Mouse (Mus musculus): ENCODE data around the gene Chmp1a.
"Not testable (repeated sequence)": the region's sequence is repeated elsewhere in the genome, so short reads cannot be mapped to it uniquely, and the experiment has no call there.

Chmp1a gene

DNA sequence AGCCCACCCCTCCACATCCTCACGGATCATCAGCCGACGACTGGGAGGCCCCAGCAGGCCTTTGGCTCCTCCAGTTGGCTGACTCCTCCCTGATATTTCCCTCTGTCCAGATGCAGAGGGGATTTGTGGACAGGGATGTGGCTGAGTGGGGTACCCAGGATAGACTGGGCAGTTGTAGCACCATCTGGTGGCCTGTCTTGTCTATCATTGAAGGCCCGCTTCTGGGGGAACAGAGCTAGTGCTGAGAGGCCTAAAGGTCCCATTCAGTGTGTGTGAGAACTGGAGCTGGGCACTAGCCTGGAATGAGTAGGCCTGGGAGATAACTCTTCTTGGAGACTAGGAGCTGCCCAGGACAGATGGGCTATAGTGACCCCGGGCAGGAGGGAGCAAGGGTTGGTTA, 19.2 kb upstream of the Chmp1a start:
- no peak for DNase-seq (ENCODE audit: low spot score)

DNA sequence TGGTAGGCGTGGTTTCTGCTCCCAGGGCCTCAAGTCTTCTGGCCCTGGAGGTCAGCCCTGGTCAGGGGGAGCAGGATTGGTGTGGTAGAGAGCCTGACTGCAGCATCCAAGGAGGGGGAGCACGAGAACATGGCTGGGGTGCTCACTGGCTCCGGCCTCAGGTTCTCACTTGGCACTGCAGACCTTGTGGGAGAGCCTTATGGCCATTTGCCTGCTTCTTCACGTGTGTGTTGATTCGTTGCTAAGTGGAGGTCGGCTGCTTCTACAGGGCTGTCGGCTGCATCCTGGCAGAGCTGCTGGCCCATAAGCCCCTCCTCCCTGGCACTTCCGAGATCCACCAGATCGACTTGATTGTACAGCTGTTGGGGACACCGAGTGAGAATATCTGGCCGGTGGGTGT, 17.8 kb upstream of the Chmp1a start:
- DNase-seq (ENCODE audit: low spot score) = not testable (repeated sequence)

DNA sequence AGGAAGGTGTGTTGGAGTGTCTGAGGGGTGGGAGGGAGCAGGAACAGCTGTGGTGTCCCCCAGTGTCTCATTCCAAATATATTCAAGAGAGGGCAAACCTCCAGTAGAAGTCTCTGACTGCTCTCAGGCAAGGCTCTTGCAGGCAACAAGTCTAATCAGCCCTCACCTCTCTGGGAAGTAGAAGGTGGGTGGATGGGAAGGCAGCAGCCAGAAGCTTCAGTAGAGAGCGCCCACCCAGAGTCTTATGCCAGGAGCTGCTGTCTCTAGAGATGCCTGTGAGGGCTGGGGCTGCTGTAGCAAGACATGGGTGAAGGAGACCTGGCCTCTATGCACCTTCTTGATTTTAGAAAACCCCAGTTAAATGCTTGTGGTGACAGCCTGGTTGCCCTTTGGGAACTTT, 15.9 kb upstream of the Chmp1a start:
- no peak for DNase-seq (ENCODE audit: low spot score)

DNA sequence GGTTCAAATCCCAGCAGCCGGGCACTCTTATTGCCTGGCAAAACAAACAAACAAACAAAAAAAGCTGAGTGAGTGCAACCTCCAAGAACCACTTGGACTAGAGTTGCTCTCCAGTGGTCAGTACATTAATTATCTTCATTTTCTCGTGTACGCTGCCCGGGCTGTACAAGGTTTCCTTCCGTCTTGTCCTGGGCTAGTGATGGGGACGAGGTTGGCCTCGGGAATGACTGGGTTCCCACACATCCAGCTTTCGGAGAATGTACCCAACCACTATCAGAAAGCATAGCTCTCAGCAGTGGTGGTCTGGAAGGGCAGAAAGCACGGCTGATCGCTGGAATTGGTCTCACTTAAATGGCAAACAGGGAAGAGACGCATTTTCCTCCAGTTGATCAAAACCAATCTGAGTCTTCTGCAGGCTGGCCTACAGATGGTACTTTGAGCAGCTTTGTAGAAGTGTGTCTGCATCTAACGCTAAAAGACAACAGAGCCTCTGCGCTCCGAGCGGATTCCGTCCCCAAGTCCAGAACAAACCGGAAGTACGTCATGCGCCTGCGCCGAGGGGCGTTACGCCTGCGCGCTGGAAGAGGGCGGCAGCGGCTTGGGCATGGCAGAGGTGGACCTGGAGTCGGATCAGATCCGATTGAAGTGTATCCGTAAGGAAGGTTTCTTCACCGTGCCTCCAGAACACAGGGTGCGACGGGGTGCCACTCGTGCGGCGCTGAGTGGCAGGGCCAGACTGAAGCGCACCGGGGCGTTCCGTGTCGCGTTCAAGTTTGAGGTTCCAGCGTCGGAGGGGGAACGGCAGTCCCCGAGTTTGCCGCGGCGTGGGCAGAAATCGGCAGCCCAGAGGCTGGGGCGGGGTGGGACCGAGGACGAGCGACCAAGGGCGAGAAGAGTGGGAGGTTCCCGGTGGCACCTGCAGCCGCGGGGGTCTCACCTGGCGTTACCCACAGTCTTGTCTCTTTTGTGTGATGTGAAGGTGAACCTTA, 12.0 kb upstream of the Chmp1a start, which contains the start of gene Cdk10:
Gene Cdk10 (plus strand): TSS at position 565 of the 989 bp plus-strand sequence.
- peak; percentile 89 for DNase-seq (ENCODE audit: low spot score)

DNA sequence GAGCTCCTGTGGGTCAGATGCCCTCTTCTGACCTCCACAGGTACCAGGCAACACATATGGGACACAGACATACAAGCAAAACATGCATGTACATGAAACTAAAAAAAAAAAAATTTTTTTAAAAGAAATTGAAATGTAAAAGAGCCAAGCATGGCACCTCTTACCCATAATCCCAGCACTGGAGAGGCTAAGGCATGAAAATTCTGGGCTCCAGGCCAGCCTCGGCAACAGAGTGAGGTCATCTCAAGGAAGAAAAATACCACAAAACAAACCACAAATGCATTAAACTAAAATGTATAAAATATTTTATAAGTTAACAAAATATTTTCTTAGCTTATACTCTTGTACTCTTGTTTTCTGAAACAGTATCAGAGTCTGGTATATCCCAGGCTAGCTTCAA, 8.4 kb upstream of the Chmp1a start:
- no peak for DNase-seq (ENCODE audit: low spot score)

DNA sequence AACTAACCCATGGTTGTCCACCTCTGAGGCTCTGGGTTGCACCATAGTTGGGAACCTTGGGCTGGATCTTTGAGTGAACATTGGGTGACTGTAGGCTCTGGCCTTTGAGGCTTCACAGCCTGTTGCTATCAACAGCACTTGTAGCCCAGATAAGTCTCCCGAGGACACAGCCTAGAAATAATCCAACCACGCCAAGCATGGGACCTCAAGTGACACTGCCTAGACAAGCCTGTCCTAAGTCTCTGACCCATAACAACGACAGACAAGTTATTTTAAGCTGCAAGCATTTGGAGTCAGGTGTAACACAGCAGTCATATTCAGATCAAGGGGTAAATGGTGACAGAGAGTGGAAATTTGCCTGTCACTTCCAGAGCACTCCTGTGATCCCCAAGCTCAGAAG, 2.9 kb upstream of the Chmp1a start:
- DNase-seq (ENCODE audit: low spot score) = no peak

DNA sequence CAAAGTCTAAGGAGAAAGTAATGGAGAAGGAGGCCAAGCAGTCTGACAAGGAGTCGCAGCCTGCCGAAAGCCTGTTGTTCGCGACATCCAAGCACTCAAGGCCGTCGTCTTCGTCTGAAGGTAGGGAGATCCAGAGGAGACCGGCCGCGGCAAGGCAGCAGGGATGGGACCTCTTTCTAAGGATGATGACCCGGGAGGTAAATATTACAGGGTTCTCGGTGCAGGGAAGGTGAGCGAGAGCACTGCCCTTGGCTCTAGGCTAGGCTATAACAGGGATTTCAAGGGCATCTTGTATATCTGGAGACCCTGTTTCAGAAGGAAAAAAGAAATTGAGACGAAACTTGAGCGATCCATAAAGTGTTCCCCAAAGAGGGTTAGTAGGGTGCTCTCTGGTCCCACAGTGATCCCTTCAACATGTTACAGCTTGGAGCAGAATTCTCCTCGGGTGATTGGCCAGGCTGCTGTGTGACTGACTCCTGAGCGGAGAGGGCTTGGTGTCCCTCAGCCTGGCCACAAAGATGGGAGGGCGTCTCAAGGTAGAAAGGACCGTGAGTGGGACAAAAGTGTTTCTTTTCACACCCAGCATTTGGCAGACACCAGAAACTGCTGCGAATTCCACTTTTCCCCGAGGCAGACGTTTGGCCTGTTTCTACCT, 682 bp upstream of the Chmp1a start:
- no peak for DNase-seq (ENCODE audit: low spot score)

DNA sequence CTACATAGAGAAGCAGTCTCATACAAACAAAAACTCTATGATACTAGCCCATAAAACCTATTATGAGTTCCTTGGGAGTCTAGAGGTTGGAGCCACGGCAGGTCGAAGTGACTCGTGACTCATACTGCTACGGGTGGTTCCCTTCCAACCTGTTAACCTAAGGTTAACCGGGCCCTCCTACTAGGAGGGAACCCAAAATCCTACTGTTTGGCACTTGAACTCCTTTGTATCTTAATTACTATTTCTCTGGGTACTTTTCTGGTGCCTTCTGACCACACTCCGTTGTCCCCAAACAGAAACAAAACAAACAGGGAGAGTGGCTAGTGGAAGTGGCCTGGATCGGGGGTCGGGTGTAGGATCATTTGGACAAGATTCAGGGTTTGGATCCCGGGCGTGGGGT, 687 bp downstream of the Chmp1a start:
- no peak for DNase-seq (ENCODE audit: low spot score)

DNA sequence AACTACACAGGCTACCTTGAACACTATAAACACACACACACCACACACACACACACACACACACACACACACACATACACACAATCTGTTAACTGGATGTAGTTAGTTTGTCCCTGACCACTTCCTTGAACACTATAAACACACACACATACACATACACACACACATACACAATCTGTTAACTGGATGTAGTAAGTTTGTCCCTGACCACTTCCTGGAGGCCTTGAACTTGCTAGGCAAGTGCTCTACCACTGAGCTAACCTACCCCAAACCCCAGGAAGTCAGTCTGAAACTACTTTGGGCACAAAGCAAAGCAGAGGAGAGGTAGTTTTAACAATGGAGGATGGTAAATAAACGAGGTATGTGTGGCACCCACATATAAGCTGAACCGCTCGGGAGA, 9.0 kb downstream of the Chmp1a start:
- no peak for DNase-seq (ENCODE audit: low spot score)

DNA sequence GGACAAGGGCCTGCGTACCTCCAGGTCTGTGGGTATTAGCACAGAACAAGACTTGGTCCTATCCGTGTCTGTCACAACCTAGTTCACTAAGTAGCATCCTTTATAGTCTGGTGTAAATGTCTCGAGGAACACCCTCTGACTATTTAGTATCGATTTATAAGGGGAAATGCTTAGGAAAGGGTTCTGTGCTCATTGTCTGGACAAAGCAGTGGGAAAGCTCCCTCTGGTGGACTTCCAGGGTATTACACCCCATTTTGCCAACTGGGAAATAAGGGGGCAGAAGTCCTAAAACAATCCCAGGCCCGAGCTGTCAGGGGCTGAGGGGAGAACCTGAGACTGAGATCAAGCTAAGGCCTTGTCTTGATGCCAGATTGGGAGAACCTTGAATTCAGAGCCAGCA, 10.3 kb downstream of the Chmp1a start:
- DNase-seq (ENCODE audit: low spot score) = peak; percentile 59

DNA sequence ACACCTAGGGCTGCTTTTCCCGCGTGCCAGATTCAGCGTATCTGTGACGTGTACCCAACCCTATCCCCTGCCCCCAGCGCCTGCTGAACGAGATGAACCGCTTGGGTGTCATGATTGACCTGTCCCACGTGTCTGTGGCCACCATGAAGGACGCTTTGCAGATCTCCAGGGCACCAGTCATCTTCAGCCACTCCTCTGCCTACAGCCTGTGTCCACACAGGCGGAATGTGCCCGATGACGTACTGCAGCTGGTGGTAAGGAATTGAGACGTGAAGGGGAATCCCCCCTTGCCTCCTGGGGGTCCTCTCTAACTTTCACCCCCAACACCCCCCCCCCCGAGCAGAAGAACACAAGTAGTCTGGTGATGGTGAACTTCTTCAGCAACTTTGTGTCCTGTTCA, 12.7 kb downstream of the Chmp1a start:
- no peak for DNase-seq (ENCODE audit: low spot score)

DNA sequence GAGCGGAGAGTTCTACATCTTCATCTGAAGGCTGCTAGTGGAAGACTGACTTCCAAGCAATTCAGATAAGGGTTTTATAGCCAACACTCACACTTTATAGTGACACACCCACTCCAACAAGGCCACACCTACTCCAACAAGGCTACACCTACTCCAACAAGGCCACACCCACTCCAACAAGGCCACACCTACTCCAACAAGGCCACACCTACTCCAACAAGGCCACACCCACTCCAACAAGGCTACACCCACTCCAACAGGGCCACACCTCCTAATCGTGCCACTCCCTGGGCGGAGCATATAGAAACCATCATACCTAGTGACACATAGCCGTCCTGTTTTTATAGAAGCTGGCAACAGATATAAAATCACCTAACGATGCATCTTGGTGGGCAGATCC, 15.5 kb downstream of the Chmp1a start:
- peak; percentile 55 for DNase-seq (ENCODE audit: low spot score)

DNA sequence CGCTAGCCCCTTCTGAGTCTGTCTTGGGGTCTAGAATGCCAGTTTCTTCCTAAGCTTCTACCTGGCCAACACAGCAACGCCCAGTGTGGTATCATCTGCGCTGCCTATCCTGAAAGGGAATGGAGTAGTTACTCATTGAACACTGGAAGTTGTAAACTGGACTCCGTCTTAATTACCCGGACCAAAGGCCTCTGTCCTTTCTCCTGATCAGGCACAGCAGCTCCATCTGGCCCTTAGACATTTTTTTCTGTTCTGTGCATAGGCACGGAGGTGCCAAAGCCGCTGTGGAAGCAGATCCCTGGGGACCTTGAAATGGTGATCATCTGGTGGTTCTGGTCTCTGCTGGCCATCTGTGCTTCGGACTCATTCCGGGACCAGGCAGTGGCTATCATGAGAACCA, 18.8 kb downstream of the Chmp1a start:
- no peak for DNase-seq (ENCODE audit: low spot score)

DNA sequence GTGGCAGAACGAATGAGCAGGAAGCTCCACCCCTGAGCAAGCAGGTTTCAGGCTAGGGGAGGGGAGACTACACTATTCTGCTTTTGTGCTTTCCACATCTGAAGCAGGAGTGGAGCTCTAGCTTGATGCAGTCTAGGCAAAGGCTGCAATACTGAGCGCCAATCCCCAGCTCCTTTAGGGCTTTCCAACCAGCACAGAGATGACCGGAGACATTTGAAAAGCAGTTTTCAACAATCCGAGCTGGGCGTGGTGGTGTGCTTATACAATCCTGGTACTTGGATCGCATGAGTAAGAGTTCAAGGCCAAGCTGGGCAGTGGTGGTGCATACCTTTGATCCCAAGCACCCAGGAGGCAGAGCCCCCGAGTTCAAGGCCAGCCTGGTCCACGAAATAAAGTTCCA, 20.7 kb downstream of the Chmp1a start:
- DNase-seq (ENCODE audit: low spot score) = no peak

DNA sequence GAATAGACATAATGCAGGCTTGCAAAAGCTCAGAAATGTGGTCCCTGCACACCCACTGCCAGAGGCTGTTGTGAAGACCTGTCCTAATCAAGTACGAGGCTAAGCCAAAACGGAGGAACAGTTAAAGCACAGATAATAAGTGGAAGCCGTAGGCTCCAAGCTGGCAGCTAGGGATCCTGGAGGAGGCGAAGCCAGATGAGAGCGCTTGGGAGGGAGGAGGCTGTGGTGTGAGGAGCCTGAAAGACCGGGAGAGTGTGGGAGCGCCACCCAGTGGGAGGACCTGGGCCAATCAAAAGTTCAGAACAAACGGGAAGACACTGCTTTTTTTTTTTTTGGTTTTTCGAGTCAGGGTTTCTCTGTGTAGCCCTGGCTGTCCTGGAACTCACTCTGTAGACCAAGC, 21.9 kb downstream of the Chmp1a start:
- peak; percentile 26 for DNase-seq (ENCODE audit: low spot score)

DNA sequence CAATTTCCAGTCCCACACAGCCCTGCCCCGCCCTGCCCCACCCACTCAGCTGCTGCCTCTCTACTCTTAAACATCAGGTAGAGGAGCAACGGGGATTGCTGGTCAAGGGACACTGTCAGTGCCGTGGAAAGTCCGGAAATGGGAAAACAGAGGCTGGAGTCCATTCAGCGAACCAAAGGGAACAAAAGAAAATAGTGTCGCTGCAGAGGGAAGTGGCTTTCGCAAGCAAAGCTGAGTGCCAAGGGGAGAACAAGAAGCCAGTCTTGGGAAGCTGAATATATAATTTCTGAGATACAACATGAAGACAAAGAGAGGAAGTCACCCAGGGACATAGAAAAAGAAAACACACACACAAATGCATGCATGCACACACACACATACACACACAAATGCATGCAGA, 23.7 kb downstream of the Chmp1a start:
- DNase-seq (ENCODE audit: low spot score) = no peak

DNA sequence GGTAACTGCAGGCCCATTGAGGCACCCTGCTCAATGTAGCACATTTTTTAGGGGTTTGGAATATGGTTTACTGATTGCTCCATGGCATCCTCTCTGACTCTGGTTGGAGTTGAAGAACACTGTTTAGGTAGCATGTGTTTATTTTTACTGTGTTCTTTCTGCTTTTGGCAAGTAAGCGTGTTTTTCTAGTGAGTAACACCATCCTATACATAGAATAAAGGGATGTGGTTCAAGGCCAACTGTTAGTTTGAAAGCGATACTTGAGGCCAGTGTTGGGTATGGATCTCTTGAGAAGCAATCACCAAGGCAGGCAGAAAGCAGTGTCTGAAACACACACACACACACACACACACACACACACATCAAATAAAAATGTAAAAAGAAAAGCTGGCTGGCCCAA, 24.6 kb downstream of the Chmp1a start:
- DNase-seq (ENCODE audit: low spot score) = no peak

DNA sequence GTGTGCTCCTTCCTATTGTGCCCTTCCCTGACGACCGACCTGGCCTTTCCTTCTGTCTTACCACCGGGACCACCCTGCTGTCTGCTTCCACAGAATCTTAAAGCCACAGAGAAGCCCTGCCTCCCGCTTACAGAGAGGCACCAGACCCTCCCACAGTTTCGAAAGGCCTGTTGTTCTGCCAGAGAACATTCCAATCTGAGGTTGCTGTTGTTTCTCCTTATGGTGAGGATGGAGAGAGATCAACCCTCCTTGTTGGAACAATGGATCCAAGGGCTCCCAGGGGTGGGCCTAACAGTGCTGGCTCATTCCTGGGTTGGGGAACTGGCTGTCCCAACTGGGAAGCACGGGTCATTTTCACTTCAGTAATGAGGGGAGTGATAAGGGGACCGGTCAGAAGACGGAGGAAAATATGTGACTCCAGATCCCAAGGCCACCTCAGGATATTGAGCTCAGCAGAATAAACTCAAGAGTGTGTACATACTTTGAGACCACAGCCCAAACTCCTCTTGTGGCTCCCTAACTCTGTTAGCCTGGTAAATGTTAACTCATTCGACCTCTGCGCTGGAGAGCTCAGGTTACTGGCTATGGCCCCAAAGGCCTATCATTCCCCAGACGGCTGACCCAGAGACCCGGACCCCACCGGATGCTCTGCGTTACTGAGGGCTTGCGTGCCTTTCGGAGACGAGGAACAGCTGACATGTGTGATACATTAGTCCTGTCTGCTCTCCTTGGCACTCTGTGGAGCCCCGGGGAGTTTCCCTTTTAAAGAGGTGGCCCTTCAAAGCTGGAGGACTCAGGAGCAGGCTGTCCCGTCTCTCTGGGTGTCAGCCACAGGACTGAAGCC, 26.8 kb downstream of the Chmp1a start, which contains the start of gene Dpep1:
Gene Dpep1 (plus strand): TSS at position 677 of the 844 bp plus-strand sequence.
- DNase-seq (ENCODE audit: low spot score) = no peak

DNA sequence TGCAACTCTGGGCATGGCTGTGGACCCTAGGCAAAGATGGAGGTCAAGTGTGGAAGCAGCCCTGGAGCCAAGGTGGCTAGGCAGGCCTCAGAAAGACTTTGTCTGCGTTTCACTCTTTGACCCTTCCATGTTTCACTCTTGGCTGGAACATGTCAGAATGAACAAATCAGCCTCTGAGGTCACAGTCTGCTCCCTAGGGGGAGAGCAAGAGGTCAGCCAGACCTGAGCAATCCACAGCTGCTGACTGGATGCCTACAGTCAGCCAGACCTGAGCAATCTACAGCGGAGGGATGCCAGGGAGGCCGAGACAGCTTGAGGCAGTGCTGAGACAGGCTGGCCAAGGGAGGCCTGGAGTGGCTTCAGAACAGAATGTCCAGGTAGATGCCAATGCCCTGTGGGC, 31.2 kb downstream of the Chmp1a start:
- DNase-seq (ENCODE audit: low spot score) = no peak

DNA sequence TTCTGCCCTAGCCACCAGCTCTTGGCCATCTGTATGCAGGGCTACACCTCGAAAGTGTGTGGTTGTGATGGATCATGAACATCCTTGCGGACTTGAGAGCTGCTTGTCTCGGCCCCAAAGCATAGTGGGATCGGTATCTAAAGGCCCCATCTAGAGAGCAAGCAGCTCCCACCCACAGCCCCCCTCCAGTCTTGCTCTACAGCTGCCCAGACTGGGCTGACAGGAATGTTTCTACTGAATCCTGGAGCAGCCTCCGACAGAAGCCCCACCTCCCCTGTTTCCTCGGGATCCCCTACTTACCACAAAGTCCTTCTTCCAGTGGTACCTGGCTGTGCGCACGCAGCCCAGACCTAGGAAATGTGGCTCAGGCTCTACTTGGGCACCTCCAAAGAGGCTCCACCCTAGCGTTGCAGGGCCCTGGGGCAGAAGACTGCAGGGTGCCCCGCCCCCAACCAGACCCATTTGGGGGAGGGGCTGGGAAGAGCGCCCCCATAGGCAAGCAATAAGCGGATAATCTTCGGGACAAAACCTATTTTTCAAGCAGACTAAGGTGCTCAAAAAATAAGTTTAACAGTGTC, 54.6 kb downstream of the Chmp1a start, which contains the start of gene Sult5a1:
Gene Sult5a1 (minus strand): TSS at position 428 of the 578 bp plus-strand sequence.
- no peak for DNase-seq (ENCODE audit: low spot score)

DNA sequence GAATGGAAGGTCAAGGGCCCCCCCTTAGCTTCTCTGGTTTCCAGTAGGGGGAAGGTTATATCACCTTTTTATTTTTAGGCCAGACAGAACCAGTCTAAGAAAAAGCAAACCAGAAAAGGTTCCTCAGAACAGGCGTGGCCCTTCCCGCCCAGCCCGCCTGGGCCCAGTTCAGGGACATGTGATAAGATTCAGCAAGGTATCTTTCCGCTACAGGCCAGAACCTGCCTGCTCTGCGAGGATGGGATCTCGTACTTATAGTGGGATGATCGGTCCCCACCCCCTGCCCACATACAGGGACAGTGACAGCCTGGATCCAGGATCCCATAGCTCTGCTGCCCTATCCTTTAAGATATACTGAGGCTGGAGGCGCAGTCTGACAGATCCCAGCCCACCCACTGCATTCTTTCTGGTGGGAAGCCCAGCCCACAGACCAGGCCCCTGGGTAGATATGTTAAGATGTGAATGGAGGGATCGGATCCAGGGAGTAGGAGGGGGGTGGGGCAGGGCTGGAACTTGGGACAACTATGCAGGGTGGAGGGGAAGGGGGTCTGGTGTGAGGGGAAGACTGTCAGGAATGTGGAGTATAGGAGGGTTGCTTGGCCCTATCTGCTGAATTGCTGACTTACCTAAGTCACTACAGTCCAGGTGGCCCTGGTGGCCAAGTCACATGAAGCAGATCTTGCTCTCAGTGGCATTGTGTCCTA, 56.3 kb downstream of the Chmp1a start:
- DNase-seq (ENCODE audit: low spot score) = peak; percentile 22
